Mouse (Mus musculus) ES-E14 (cell line): Measurements from ENCODE around the gene Vamp1.

Source experiments
- CHD2 ChIP-seq: IDR thresholded peaks from 2 replicates; pipeline ENCODE4 v1.6.1; 2014; ENCODE audit warnings: mild to moderate bottlenecking, low read depth, low read length, inconsistent platforms
- HCFC1 ChIP-seq: IDR thresholded peaks from 2 replicates; pipeline ENCODE4 v1.6.1; 2012; ENCODE audit warnings: low read length, inconsistent platforms, borderline replicate concordance; ENCODE audit not compliant: insufficient read depth
- ZC3H11A ChIP-seq: IDR thresholded peaks from 2 replicates; pipeline ENCODE4 v1.6.1; 2012; ENCODE audit warnings: low read depth, mild to moderate bottlenecking, inconsistent platforms, low read length, borderline replicate concordance

- TF ChIP-seq CHD2 (no peak), ZC3H11A (no peak), HCFC1 (no peak)
Observed at GRCm38 (mm10) chr6:125268799-125269198, 53.4 kb downstream of the Vamp1 start.
